Mouse (Mus musculus): ENCODE measurements at regions not wholly inside any gene's neighbourhood (a gene's known extent, or its start where the extent isn't known, plus 50 kb on each side); places are given as distances from the start of the nearest gene placed in this dataset.
"Not testable (repeated sequence)": the region's sequence is repeated elsewhere in the genome, so short reads cannot be mapped to it uniquely, and the experiment has no call there.

DNA sequence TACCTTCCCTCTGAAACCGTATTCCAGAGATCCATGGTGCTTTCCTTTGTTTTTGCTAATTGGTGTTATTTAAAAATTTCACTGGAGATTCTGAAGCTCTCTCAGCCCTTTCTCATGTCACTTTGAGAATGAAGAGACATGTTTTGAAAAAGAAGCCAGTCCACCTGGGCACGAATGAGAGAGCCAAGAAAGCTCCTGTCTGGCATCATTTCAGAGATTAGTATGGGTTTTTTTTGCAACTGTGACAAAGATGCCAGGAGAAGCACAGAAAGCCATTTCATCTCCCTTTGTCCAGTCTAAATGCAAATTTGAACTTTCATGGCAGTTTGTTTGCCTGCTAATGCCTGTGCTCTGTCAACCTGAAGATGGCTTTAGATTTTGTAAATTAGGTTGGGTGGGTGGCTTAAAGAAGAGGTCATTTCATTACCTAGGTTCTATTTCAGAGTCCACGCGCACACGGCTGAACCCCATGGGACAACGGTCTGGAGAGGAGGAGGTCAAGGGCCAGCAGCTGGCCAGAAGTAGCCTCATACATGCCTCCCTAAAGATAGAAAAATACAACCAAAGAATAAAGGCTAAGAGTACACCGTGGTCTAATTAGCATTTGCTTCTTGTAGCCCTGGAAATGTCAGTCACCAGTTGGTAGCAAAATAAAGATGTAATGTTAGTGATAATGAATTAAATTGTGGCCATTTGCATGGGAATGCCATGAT is 600.5 kb upstream of the Got2 start:
- ATAC-seq (replicated peaks; ENCODE audit: extremely low read depth, insufficient read depth, low FRiP score) = no peak
- Histone ChIP-seq H3K27ac (ENCODE audit: low read length) (no peak overlapping the region), H3K4me1 (ENCODE audit: control insufficient read depth, insufficient read depth, low read length) (no peaks in the 10 kb centered on the region), H3K4me2 (ENCODE audit: low read depth, low read length) (no peak overlapping the region), H3K27me3 (ENCODE audit: control insufficient read depth, insufficient read depth, low read length) (no peaks in the 10 kb centered on the region), H3K36me3 (ENCODE audit: control insufficient read depth, insufficient read depth) (no peaks in the 10 kb centered on the region), H3K4me3 (ENCODE audit: low read length) (no peak overlapping the region), H3K9me3 (replicated peaks; ENCODE audit: control insufficient read depth, low read length) (no peaks in the 10 kb centered on the region), H3K9ac (ENCODE audit: low read length) (no peak overlapping the region)
- 72% methylated on average over 7 of the region's 7 CpGs for WGBS

DNA sequence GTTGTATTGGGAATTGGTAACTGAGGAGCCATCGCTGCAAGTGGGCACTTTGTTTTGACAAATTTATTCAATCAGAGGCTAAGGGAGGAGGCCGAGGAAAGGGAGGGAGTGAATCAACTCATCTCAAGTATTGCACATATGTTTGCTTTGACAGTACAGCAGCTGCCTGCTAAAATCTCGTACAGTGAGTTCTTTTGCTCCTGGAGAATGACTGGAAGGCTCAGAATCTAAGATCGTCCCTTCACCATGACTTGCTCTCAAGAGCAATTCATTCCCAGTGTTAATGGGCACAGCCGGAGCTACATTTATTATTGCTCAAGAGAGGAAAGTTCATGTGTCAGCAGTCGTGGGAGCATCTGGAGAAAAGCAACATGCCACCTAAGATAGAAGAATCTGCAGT is 567.6 kb upstream of the Got2 start:
- ATAC-seq (replicated peaks; ENCODE audit: extremely low read depth, insufficient read depth, low FRiP score) = no peak

DNA sequence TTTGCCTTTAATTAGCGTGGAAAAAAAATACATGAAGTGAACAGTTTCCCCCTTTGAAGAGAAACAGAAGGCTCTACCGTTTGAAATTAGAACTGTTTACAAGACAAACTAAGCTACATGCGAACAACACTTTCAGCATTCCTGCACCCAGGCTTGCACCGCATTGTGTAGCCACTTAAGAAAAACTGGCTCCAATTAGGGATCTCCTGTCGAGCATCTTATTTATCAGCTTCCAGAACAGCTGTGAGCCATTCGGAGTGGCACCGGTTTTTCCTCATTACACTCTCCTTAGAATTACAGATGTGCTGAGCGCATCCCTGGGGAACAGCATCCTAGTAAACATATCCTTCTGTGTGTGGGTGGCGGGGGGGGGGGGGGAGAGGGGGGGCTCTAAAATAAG is 567.0 kb upstream of the Got2 start:
- Histone ChIP-seq H3K36me3 (ENCODE audit: control insufficient read depth, insufficient read depth) (no peaks in the 10 kb centered on the region), H3K4me3 (ENCODE audit: low read length) (no peak overlapping the region), H3K9ac (ENCODE audit: low read length) (no peak overlapping the region), H3K27ac (ENCODE audit: low read length) (no peak overlapping the region), H3K4me2 (ENCODE audit: low read depth, low read length) (no peak overlapping the region), H3K4me1 (ENCODE audit: control insufficient read depth, insufficient read depth, low read length) (no peaks in the 10 kb centered on the region), H3K9me3 (replicated peaks; ENCODE audit: control insufficient read depth, low read length) (no peaks in the 10 kb centered on the region), H3K27me3 (ENCODE audit: control insufficient read depth, insufficient read depth, low read length) (no peaks in the 10 kb centered on the region)
- no peak for ATAC-seq (replicated peaks; ENCODE audit: extremely low read depth, insufficient read depth, low FRiP score)
- 32% methylated on average over 9 of the region's 9 CpGs for WGBS

More for the DNA sequence above, 567.6 kb upstream of the Got2 start:
- Histone ChIP-seq H3K27me3 (ENCODE audit: control insufficient read depth, insufficient read depth, low read length) (no peaks in the 10 kb centered on the region), H3K4me3 (ENCODE audit: low read length) (no peak overlapping the region), H3K36me3 (ENCODE audit: control insufficient read depth, insufficient read depth) (no peaks in the 10 kb centered on the region), H3K4me1 (ENCODE audit: control insufficient read depth, insufficient read depth, low read length) (no peaks in the 10 kb centered on the region), H3K27ac (ENCODE audit: low read length) (no peak overlapping the region), H3K4me2 (ENCODE audit: low read depth, low read length) (no peak overlapping the region), H3K9me3 (replicated peaks; ENCODE audit: control insufficient read depth, low read length) (no peaks in the 10 kb centered on the region), H3K9ac (ENCODE audit: low read length) (no peak overlapping the region)
- 41% methylated on average over 6 of the region's 6 CpGs for WGBS

DNA sequence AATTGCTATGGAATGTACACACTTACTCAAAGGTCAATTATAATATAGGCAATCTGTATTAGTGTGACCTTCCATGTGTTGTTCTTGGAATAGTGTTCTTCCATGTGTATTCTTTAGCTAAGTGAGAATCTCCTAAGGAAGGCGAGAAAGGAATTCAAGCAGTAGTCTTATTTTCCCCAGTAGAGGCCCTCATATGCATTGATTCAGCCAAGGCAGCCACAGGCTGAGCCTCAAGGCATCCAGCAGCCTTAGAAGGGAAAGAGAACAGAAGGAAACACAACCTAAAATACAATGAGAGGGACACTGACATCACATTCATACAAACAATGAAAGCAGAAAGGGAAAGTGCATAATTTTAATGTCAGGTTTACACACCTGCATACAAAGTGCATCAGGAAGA is 541.4 kb upstream of the Got2 start:
- H3K9me3 ChIP-seq (replicated peaks; ENCODE audit: control insufficient read depth, low read length) = no peaks in the 10 kb centered on the region
- H3K27ac ChIP-seq (ENCODE audit: low read length) = no peak overlapping the region
- no peak overlapping the region for H3K4me3 ChIP-seq (ENCODE audit: low read length)
- no peak overlapping the region for H3K9ac ChIP-seq (ENCODE audit: low read length)
- H3K4me1 ChIP-seq (ENCODE audit: control insufficient read depth, insufficient read depth, low read length) = no peaks in the 10 kb centered on the region
- no peak overlapping the region for H3K4me2 ChIP-seq (ENCODE audit: low read depth, low read length)
- no peaks in the 10 kb centered on the region for H3K27me3 ChIP-seq (ENCODE audit: control insufficient read depth, insufficient read depth, low read length)
- H3K36me3 ChIP-seq (ENCODE audit: control insufficient read depth, insufficient read depth) = no peaks in the 10 kb centered on the region
- 38% methylated on average over 1 of the region's 1 CpGs for WGBS
- no peak for ATAC-seq (replicated peaks; ENCODE audit: extremely low read depth, insufficient read depth, low FRiP score)

DNA sequence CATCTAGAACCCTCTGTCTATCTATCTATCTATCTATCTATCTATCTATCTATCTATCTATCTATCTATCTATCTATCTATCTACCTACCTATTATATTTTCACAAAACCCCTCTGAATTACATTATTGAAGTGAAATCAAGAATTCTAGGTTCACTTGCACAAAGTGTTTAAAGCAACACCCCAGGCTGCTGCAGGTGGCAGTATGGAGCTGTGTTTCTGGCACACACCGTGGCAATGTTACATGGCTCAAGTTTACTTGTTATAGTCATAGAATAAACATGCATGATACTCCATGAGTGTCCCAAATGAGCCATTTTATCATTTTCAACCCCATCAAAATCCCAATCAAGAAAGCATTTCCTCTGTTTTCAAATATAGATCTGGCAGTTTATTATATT is 538.6 kb upstream of the Got2 start:
- H3K27me3 ChIP-seq (ENCODE audit: control insufficient read depth, insufficient read depth, low read length) = no peaks in the 10 kb centered on the region
- no peak overlapping the region for H3K27ac ChIP-seq (ENCODE audit: low read length)
- no peaks in the 10 kb centered on the region for H3K36me3 ChIP-seq (ENCODE audit: control insufficient read depth, insufficient read depth)
- 57% methylated on average over 1 of the region's 1 CpGs for WGBS
- H3K9ac ChIP-seq (ENCODE audit: low read length) = no peak overlapping the region
- H3K4me2 ChIP-seq (ENCODE audit: low read depth, low read length) = no peak overlapping the region
- no peak for ATAC-seq (replicated peaks; ENCODE audit: extremely low read depth, insufficient read depth, low FRiP score)
- H3K4me3 ChIP-seq (ENCODE audit: low read length) = no peak overlapping the region
- H3K9me3 ChIP-seq (replicated peaks; ENCODE audit: control insufficient read depth, low read length) = no peaks in the 10 kb centered on the region
- H3K4me1 ChIP-seq (ENCODE audit: control insufficient read depth, insufficient read depth, low read length) = no peaks in the 10 kb centered on the region

DNA sequence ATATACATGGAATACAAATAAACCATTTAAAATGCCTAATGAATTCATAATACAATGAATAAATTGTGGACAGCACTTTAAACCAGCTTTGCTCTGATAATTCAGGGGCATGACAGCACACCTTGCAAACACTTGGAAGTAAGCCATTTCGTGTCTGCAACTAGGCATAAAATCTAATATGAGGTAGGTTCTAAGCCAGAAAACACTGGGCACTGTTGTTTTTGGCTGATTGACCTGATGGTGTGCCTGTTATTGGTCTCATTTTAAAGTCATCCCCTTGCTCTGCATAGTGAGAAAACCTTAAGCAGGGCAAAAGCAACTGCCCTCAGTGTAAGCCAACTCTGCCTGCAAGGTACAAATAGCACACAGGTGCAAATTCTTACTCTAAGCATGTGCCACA is 521.3 kb upstream of the Got2 start:
- WGBS = 52% methylated on average over 1 of the region's 1 CpGs
- Histone ChIP-seq H3K27me3 (ENCODE audit: control insufficient read depth, insufficient read depth, low read length) (no peaks in the 10 kb centered on the region), H3K4me1 (ENCODE audit: control insufficient read depth, insufficient read depth, low read length) (no peaks in the 10 kb centered on the region), H3K4me2 (ENCODE audit: low read depth, low read length) (no peak overlapping the region), H3K36me3 (ENCODE audit: control insufficient read depth, insufficient read depth) (no peaks in the 10 kb centered on the region), H3K27ac (ENCODE audit: low read length) (no peak overlapping the region), H3K4me3 (ENCODE audit: low read length) (no peak overlapping the region), H3K9me3 (replicated peaks; ENCODE audit: control insufficient read depth, low read length) (no peaks in the 10 kb centered on the region), H3K9ac (ENCODE audit: low read length) (no peak overlapping the region)
- no peak for ATAC-seq (replicated peaks; ENCODE audit: extremely low read depth, insufficient read depth, low FRiP score)

DNA sequence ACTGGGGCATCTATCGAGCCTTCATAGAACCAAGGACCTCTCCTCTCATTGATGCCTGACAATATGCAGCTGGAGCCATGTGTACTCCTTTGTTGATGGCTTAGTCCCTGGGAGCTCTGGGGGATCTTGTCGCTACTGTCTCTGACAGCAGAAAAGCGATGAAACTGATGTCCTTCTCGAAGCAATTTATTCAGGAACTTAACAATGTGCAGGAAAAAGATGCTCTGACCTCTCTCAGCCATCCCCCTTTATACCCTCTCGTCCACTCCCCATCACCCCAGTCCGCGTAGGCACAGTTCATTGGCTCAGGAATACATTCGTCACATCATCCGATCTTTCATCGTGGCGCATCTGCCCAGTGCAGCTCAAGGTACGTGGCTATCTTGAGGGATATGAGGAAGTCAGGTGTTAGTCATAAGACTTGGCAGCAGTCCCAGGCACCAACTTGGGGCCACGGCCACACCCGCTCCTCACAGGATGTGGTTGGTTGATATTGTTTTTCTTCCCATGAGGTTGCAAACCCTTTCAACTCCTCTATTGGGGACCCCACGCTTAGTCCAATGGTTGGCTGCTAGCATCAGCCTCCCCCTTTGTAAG is 516.3 kb upstream of the Got2 start:
- H3K27ac ChIP-seq (ENCODE audit: low read length) = no peak overlapping the region
- no peak overlapping the region for H3K4me3 ChIP-seq (ENCODE audit: low read length)
- 83% methylated on average over 15 of the region's 15 CpGs for WGBS
- no peaks in the 10 kb centered on the region for H3K9me3 ChIP-seq (replicated peaks; ENCODE audit: control insufficient read depth, low read length)
- no peaks in the 10 kb centered on the region for H3K4me1 ChIP-seq (ENCODE audit: control insufficient read depth, insufficient read depth, low read length)
- H3K9ac ChIP-seq (ENCODE audit: low read length) = no peak overlapping the region
- no peak overlapping the region for H3K4me2 ChIP-seq (ENCODE audit: low read depth, low read length)
- no peak for ATAC-seq (replicated peaks; ENCODE audit: extremely low read depth, insufficient read depth, low FRiP score)
- H3K27me3 ChIP-seq (ENCODE audit: control insufficient read depth, insufficient read depth, low read length) = no peaks in the 10 kb centered on the region
- no peaks in the 10 kb centered on the region for H3K36me3 ChIP-seq (ENCODE audit: control insufficient read depth, insufficient read depth)

DNA sequence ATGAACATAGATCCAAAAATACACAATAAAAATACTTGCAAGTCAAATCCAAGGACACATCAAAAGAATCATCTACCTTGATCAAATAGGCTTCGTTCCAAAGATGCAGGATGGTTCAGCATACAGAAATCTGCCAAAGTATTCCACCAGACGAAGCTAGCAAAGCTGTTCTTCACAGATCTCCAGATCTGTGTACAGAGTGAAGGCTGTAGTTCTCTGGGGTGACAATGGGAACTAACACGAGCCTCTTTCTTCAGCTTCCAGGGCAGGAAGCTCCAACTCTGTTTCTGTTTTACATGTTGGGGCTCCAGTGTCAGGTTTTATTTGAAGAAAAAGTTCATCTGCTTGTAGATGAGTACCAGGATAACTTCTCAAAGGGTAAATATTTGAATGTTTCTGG is 515.3 kb upstream of the Got2 start:
- H3K4me1 ChIP-seq (ENCODE audit: control insufficient read depth, insufficient read depth, low read length) = no peaks in the 10 kb centered on the region
- no peaks in the 10 kb centered on the region for H3K36me3 ChIP-seq (ENCODE audit: control insufficient read depth, insufficient read depth)
- no peaks in the 10 kb centered on the region for H3K9me3 ChIP-seq (replicated peaks; ENCODE audit: control insufficient read depth, low read length)
- H3K9ac ChIP-seq (ENCODE audit: low read length) = no peak overlapping the region
- no peak overlapping the region for H3K27ac ChIP-seq (ENCODE audit: low read length)
- H3K4me3 ChIP-seq (ENCODE audit: low read length) = no peak overlapping the region
- WGBS = 54% methylated on average over 3 of the region's 3 CpGs
- H3K27me3 ChIP-seq (ENCODE audit: control insufficient read depth, insufficient read depth, low read length) = no peaks in the 10 kb centered on the region
- no peak for ATAC-seq (replicated peaks; ENCODE audit: extremely low read depth, insufficient read depth, low FRiP score)
- H3K4me2 ChIP-seq (ENCODE audit: low read depth, low read length) = no peak overlapping the region

DNA sequence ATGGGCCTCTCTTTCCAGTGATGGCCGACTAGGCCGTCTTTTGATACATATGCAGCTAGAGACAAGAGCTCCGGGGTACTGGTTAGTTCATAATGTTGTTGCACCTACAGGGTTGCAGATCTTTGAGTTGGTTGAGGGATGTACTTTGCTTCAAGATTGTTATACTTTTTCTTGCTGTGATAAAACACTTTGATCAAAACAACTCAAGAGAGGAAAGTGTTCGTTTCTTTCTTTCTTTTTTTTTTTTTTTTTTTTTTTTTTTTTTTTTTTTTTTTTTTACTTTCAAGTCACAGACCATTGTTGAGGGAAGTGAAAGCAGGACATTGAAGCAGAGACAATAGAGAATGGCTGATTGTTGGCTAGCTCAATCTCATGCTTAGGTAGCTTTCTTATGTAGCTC is 511.0 kb upstream of the Got2 start:
- H3K4me2 ChIP-seq (ENCODE audit: low read depth, low read length); H3K9ac ChIP-seq (ENCODE audit: low read length); ATAC-seq (replicated peaks; ENCODE audit: extremely low read depth, insufficient read depth, low FRiP score); H3K4me3 ChIP-seq (ENCODE audit: low read length); H3K27ac ChIP-seq (ENCODE audit: low read length); H3K4me1 ChIP-seq (ENCODE audit: control insufficient read depth, insufficient read depth, low read length); H3K36me3 ChIP-seq (ENCODE audit: control insufficient read depth, insufficient read depth); H3K27me3 ChIP-seq (ENCODE audit: control insufficient read depth, insufficient read depth, low read length); H3K9me3 ChIP-seq (replicated peaks; ENCODE audit: control insufficient read depth, low read length): not testable (repeated sequence)
- 77% methylated on average over 4 of the region's 4 CpGs for WGBS

Data from heart, embryonic 16.5 days (tissue).